Mouse (Mus musculus): ENCODE measurements around the gene Bckdha.

- TF ChIP-seq CTCF (IDR thresholded peaks at IDR 0.05; ENCODE audit: low read depth): no peak; the same call in 1 of the 2 replicates
- TF ChIP-seq EP300 (IDR thresholded peaks at IDR 0.05; ENCODE audit: low read depth): peak; percentile 73
Observed at GRCm38 (mm10) chr7:25680514-25681258, 21.9 kb upstream of the Bckdha start, which contains the start of gene B9d2.

All from liver, embryonic 14.5 days (tissue).